Comparison of ENCODE assay signal across 18 mouse cellular contexts in the genomic region with DNA sequence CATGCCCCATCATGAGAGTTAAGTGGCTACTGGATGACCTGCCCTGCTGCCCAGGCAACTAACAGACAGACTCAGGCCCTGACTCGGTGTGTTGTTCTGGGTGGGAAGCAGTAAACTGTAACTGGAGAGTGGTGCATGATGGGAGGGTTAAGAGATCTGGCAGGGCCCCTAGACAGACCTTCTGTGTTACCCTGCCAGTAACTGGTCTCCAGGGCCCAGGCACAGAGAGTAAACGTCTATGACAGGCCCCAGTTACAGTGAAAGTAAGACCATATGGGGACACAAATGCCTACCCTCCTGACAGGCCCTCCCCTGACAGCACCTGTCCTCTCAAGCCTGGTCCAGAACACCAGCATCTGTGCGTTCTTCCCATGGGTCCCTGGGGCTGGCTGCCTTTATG.
DNase-seq lines count a peak whose midpoint lies in the region; ATAC-seq and TF ChIP-seq lines count a peak whose summit lies in the region.
"Had no signal": no experiment of that assay in that cellular context is flagged by ENCODE, and none has a peak within 500 bp of the region (broad histone marks: within the 10 kb centered on the region; RNA-seq: fewer than 3 reads in every experiment).

No protein-coding gene starts in this region.

- peaks cover 6% of the 10 kb centered on the region; the same call in 1 of the 2 replicates for H3K4me1 ChIP-seq in forebrain, embryonic 13.5 days
- 0 out of 2 replicates have a peak, but pooled peaks cover 3% of the 10 kb centered on the region for H3K4me1 ChIP-seq in forebrain, embryonic 15.5 days
- H3K4me1 ChIP-seq in hindbrain, postnatal 0 days (ENCODE audit: insufficient read depth, low read length), result no peaks in the 10 kb centered on the region
- H3K4me1 ChIP-seq in hindbrain, embryonic 14.5 days (replicated peaks; ENCODE audit: control insufficient read depth, insufficient read depth, low read length), result no peaks in the 10 kb centered on the region
- H3K4me1 ChIP-seq in limb, embryonic 10.5 days, result peaks cover 23% of the 10 kb centered on the region

- H3K4me2 ChIP-seq in forebrain, embryonic 13.5 days, result no peak overlapping the region
- no peak overlapping the region for H3K4me2 ChIP-seq in forebrain, embryonic 15.5 days (replicated peaks)
- no peak overlapping the region for H3K4me2 ChIP-seq in hindbrain, postnatal 0 days (ENCODE audit: low read depth, low read length)
- no peak overlapping the region for H3K4me2 ChIP-seq in hindbrain, embryonic 14.5 days (replicated peaks)
- H3K4me2 ChIP-seq: heart, embryonic 12.5 days; heart, embryonic 15.5 days had no signal

- no peak overlapping the region for H3K4me3 ChIP-seq in forebrain, embryonic 13.5 days
- H3K4me3 ChIP-seq in forebrain, embryonic 15.5 days, result no peak overlapping the region
- H3K4me3 ChIP-seq in hindbrain, postnatal 0 days (ENCODE audit: low read length), result no peak overlapping the region
- H3K4me3 ChIP-seq in hindbrain, embryonic 14.5 days (replicated peaks; ENCODE audit: low read length), result no peak overlapping the region
- no peak overlapping the region for H3K4me3 ChIP-seq in limb, embryonic 10.5 days
- H3K4me3 ChIP-seq: heart, embryonic 12.5 days; heart, embryonic 15.5 days had no signal

- WGBS in forebrain, embryonic 13.5 days, result 91% methylated on average over 3 of the region's 3 CpGs
- 76% methylated on average over 3 of the region's 3 CpGs for WGBS in forebrain, embryonic 15.5 days
- 52% methylated on average over 3 of the region's 3 CpGs for WGBS in hindbrain, postnatal 0 days
- WGBS in hindbrain, embryonic 14.5 days, result 73% methylated on average over 3 of the region's 3 CpGs
- WGBS in limb, embryonic 10.5 days, result 69% methylated on average over 3 of the region's 3 CpGs

- ATAC-seq in forebrain, embryonic 13.5 days, result peak; percentile 28; the same call in 1 of the 2 replicates
- no peak for ATAC-seq in forebrain, embryonic 15.5 days (replicated peaks)
- ATAC-seq in hindbrain, postnatal 0 days, result 0 out of 2 replicates have a peak, but pooled peaks have one; percentile 16
- no peak for ATAC-seq in hindbrain, embryonic 14.5 days (ENCODE audit: low FRiP score)
- ATAC-seq: CD4-positive, CD25-positive, alpha-beta regulatory T cell, adult 4 months; hindbrain, embryonic 16.5 days; inflammation-experienced regulatory T-cells, adult 6 months; intestine, embryonic 16.5 days had no signal

- H3K9ac ChIP-seq in forebrain, embryonic 13.5 days, result no peak overlapping the region
- no peak overlapping the region for H3K9ac ChIP-seq in forebrain, embryonic 15.5 days (replicated peaks)
- no peak overlapping the region for H3K9ac ChIP-seq in hindbrain, postnatal 0 days (replicated peaks; ENCODE audit: low read length)
- H3K9ac ChIP-seq in hindbrain, embryonic 14.5 days, result no peak overlapping the region
- H3K9ac ChIP-seq: heart, embryonic 12.5 days; heart, embryonic 15.5 days had no signal

- no peaks in the 10 kb centered on the region for H3K9me3 ChIP-seq in forebrain, embryonic 13.5 days (replicated peaks)
- H3K9me3 ChIP-seq in forebrain, embryonic 15.5 days, result no peaks in the 10 kb centered on the region
- no peaks in the 10 kb centered on the region for H3K9me3 ChIP-seq in hindbrain, postnatal 0 days (ENCODE audit: low read length)
- H3K9me3 ChIP-seq in hindbrain, embryonic 14.5 days (ENCODE audit: control insufficient read depth, low read length), result no peaks in the 10 kb centered on the region
- H3K9me3 ChIP-seq in limb, embryonic 10.5 days (replicated peaks), result no peaks in the 10 kb centered on the region
- H3K9me3 ChIP-seq: heart, embryonic 12.5 days; heart, embryonic 15.5 days had no signal

- H3K27ac ChIP-seq in forebrain, embryonic 13.5 days, result peak overlapping the region; percentile 7; the same call in 1 of the 2 replicates
- H3K27ac ChIP-seq in forebrain, embryonic 15.5 days (replicated peaks), result no peak overlapping the region
- H3K27ac ChIP-seq in hindbrain, postnatal 0 days, result no peak overlapping the region
- no peak overlapping the region for H3K27ac ChIP-seq in hindbrain, embryonic 14.5 days
- H3K27ac ChIP-seq in limb, embryonic 10.5 days, result peak overlapping the region; percentile 33; the same call in 1 of the 2 replicates
- H3K27ac ChIP-seq: heart, embryonic 15.5 days had no signal

- H3K27me3 ChIP-seq in forebrain, embryonic 13.5 days, result no peaks in the 10 kb centered on the region
- H3K27me3 ChIP-seq in forebrain, embryonic 15.5 days, result no peaks in the 10 kb centered on the region
- H3K27me3 ChIP-seq in hindbrain, postnatal 0 days (ENCODE audit: insufficient read depth, low read length), result no peaks in the 10 kb centered on the region
- H3K27me3 ChIP-seq in hindbrain, embryonic 14.5 days (ENCODE audit: control insufficient read depth, insufficient read depth, low read length), result no peaks in the 10 kb centered on the region
- H3K27me3 ChIP-seq in limb, embryonic 10.5 days (ENCODE audit: low read depth, poor library complexity, severe bottlenecking), result no peaks in the 10 kb centered on the region
- H3K27me3 ChIP-seq: heart, embryonic 12.5 days; heart, embryonic 15.5 days had no signal

- no peak for TF ChIP-seq POLR2A in brain, embryonic 14.5 days (IDR thresholded peaks at IDR 0.05; ENCODE audit: borderline replicate concordance, extremely low read depth, insufficient read depth, insufficient read length, poor library complexity, severe bottlenecking)

- H3K36me3 ChIP-seq in forebrain, embryonic 13.5 days (ENCODE audit: poor library complexity, severe bottlenecking), result no peaks in the 10 kb centered on the region
- H3K36me3 ChIP-seq in forebrain, embryonic 15.5 days, result no peaks in the 10 kb centered on the region
- no peaks in the 10 kb centered on the region for H3K36me3 ChIP-seq in hindbrain, postnatal 0 days (ENCODE audit: insufficient read depth, low read length)
- no peaks in the 10 kb centered on the region for H3K36me3 ChIP-seq in hindbrain, embryonic 14.5 days (replicated peaks; ENCODE audit: control insufficient read depth, insufficient read depth)
- H3K36me3 ChIP-seq in limb, embryonic 10.5 days, result no peaks in the 10 kb centered on the region
- H3K36me3 ChIP-seq: heart, embryonic 12.5 days; heart, embryonic 15.5 days had no signal

- DNase-seq in hindbrain, postnatal 0 days (ENCODE audit: low spot score), result no peak
- no peak for DNase-seq in hindbrain, embryonic 14.5 days (ENCODE audit: low spot score)
- peak; percentile 28 for DNase-seq in brain, embryonic 14.5 days (ENCODE audit: low read depth)
- DNase-seq in limb, embryonic 10.5 days (ENCODE audit: low spot score), result no peak
- no peak for DNase-seq in urinary bladder, postnatal 10 days (ENCODE audit: low spot score)
- DNase-seq in embryo, embryonic 11 days, result no peak
- DNase-seq: adrenal gland, adult 2 months; cerebellum, adult 11-12 months; gastrocnemius, postnatal 25 days; heart, postnatal 36 days had no signal

- no peak for TF ChIP-seq CTCF in hindbrain, postnatal 0 days (IDR thresholded peaks at IDR 0.05; ENCODE audit: low read depth)
- TF ChIP-seq CTCF in brain, embryonic 14.5 days (IDR thresholded peaks at IDR 0.05; ENCODE audit: borderline replicate concordance, extremely low read depth, insufficient read depth, insufficient read length), result no peak

Comparison
In these comparisons a context has a peak if more than half of its experiments do, and no peak if none do; other contexts are left out.
1. ATAC-seq: peak in forebrain, embryonic 13.5 days (single experiment) and hindbrain, postnatal 0 days (single experiment); none in forebrain, embryonic 15.5 days (single experiment) and hindbrain, embryonic 14.5 days (single experiment).
2. H3K27ac ChIP-seq: peak in forebrain, embryonic 13.5 days (single experiment) and limb, embryonic 10.5 days (single experiment); none in forebrain, embryonic 15.5 days (single experiment), hindbrain, postnatal 0 days (single experiment) and hindbrain, embryonic 14.5 days (single experiment).